Mouse (Mus musculus) liver, embryonic 14 days (tissue): ENCODE measurements around the gene Bscl2. TPM values are rescaled to one million over a fixed set of nuclear protein-coding genes. Genes with fewer than 3 reads are reported as not detected.

Source experiments
- polyA plus RNA-seq: library from polyadenylated mRNA; depleted of rRNA; stranded (reverse); fragments of >200 nt; gene quantifications from 2 replicates; pipeline ENCODE4 v1.2.3, GENCODE M21; 2012; rRNA removed

Gene Bscl2
- polyA plus RNA-seq, 1 experiment, result 21.0 TPM

Other genes starting within 250 kb of the Bscl2 start
- gene Slc22a8, start 246.2 kb upstream of the Bscl2 start, polyA plus RNA-seq, result 1.4 and 1.6 TPM in 2 replicates
- gene Slc22a6, start 219.4 kb upstream of the Bscl2 start, polyA plus RNA-seq, result not detected in 2 replicates
- gene Chrm1, start 173.7 kb upstream of the Bscl2 start, polyA plus RNA-seq, result not detected in 2 replicates
- 81.8 and 84.2 TPM in 2 replicates for gene Slc3a2, start 114.1 kb upstream of the Bscl2 start, polyA plus RNA-seq
- 32.2 and 39.3 TPM in 2 replicates for gene Wdr74, start 101.6 kb upstream of the Bscl2 start, polyA plus RNA-seq
- 0.75 and 1.0 TPM in 2 replicates for gene 1700092M07Rik, start 96.7 kb upstream of the Bscl2 start, polyA plus RNA-seq
- gene Stx5a, start 96.1 kb upstream of the Bscl2 start, polyA plus RNA-seq, result 31.7 and 36.3 TPM in 2 replicates
- 85.1 and 95.1 TPM in 2 replicates for gene Nxf1, start 80.4 kb upstream of the Bscl2 start, polyA plus RNA-seq
- gene Tmem223, start 66.5 kb upstream of the Bscl2 start, polyA plus RNA-seq, result 33.9 and 43.4 TPM in 2 replicates
- gene Tmem179b, start 63.0 kb upstream of the Bscl2 start, polyA plus RNA-seq, result 51.7 and 63.6 TPM in 2 replicates
- 7.1 and 8.8 TPM in 2 replicates for gene Taf6l, start 51.0 kb upstream of the Bscl2 start, polyA plus RNA-seq
- 57.0 and 60.6 TPM in 2 replicates for gene Polr2g, start 38.9 kb upstream of the Bscl2 start, polyA plus RNA-seq
- gene Zbtb3, start 34.9 kb upstream of the Bscl2 start, polyA plus RNA-seq, result 0.74 and 1.0 TPM in 2 replicates
- gene Ttc9c, start 18.1 kb upstream of the Bscl2 start, polyA plus RNA-seq, result 16.9 and 19.7 TPM in 2 replicates
- gene Hnrnpul2, start 17.5 kb upstream of the Bscl2 start, polyA plus RNA-seq, result 42.8 and 44.0 TPM in 2 replicates
- gene AC129217.1, start 7.7 kb upstream of the Bscl2 start, polyA plus RNA-seq, result 1.3 and 1.5 TPM in 2 replicates
- gene Gng3, start 1.7 kb downstream of the Bscl2 start, polyA plus RNA-seq, result 0.01 and 0.05 TPM in 2 replicates
- gene Lrrn4cl, start 13.3 kb downstream of the Bscl2 start, polyA plus RNA-seq, result 0.12 TPM in 2 replicates
- gene Ubxn1, start 34.0 kb downstream of the Bscl2 start, polyA plus RNA-seq, result 66.5 and 70.7 TPM in 2 replicates
- gene Uqcc3, start 43.5 kb downstream of the Bscl2 start, polyA plus RNA-seq, result 24.0 and 25.5 TPM in 2 replicates
- gene Lbhd1, start 46.3 kb downstream of the Bscl2 start, polyA plus RNA-seq, result 3.7 and 4.3 TPM in 2 replicates
- not detected in 2 replicates for gene Gm49403, start 46.5 kb downstream of the Bscl2 start, polyA plus RNA-seq
- 56.4 and 61.7 TPM in 2 replicates for gene 1810009A15Rik, start 51.4 kb downstream of the Bscl2 start, polyA plus RNA-seq
- gene Gm49416, start 51.5 kb downstream of the Bscl2 start, polyA plus RNA-seq, result 0.08 TPM in 1 of 2 replicates, not detected in the other
- gene Ints5, start 55.5 kb downstream of the Bscl2 start, polyA plus RNA-seq, result 10.3 and 12.8 TPM in 2 replicates
- 44.2 and 53.9 TPM in 2 replicates for gene Ganab, start 60.6 kb downstream of the Bscl2 start, polyA plus RNA-seq
- gene B3gat3, start 82.9 kb downstream of the Bscl2 start, polyA plus RNA-seq, result 22.5 and 27.4 TPM in 2 replicates
- 1.9 and 2.8 TPM in 2 replicates for gene Rom1, start 91.9 kb downstream of the Bscl2 start, polyA plus RNA-seq
- 9.7 and 11.0 TPM in 2 replicates for gene Eml3, start 92.1 kb downstream of the Bscl2 start, polyA plus RNA-seq
- 20.0 and 28.3 TPM in 2 replicates for gene Mta2, start 104.4 kb downstream of the Bscl2 start, polyA plus RNA-seq
- gene Tut1, start 116.4 kb downstream of the Bscl2 start, polyA plus RNA-seq, result 9.8 and 10.6 TPM in 2 replicates
- gene Eef1g, start 129.6 kb downstream of the Bscl2 start, polyA plus RNA-seq, result 194 and 208 TPM in 2 replicates
- gene Ahnak, start 151.8 kb downstream of the Bscl2 start, polyA plus RNA-seq, result 0.90 and 1.2 TPM in 2 replicates